Mouse (Mus musculus): ENCODE data around the gene Cars2.
"Not testable (repeated sequence)": the region's sequence is repeated elsewhere in the genome, so short reads cannot be mapped to it uniquely, and the experiment has no call there.

Gene Cars2

DNA sequence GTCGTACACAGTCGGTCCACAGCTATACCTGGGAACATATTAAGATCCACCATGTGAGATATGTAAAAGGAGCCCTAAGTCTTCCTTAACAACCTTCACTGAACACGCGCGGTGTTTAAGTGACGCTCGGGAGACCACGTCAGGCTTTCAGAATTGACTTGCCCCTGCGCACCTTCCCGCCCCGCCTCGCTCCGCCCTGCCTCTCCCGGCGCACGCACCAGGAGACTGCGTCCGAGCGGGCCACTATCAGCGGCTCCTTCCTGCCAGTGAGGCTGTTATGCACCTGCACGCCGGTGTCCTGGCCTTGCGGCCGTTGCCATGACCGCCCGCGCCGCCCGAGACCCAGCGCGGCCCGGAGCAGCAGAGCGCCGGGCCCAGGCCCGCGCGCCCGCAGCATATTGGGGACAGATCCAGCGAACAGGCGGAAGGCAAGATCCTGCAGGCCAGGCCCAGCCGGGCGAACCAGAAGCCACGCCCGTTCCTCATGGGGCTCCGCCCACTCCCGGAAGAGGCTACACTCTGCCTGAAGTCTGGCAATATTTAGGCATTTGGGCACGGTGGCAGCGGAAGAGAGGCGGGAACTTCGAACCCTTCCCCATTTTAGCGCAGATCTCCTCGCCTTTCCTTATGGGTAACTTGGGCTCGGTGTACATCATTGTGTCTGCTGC lies at the start of gene Cars2:
Cars2 (minus strand) TSS at position 503 of the 668 bp plus-strand sequence.
- DNase-seq (ENCODE audit: low read depth), result peak; percentile 82

DNA sequence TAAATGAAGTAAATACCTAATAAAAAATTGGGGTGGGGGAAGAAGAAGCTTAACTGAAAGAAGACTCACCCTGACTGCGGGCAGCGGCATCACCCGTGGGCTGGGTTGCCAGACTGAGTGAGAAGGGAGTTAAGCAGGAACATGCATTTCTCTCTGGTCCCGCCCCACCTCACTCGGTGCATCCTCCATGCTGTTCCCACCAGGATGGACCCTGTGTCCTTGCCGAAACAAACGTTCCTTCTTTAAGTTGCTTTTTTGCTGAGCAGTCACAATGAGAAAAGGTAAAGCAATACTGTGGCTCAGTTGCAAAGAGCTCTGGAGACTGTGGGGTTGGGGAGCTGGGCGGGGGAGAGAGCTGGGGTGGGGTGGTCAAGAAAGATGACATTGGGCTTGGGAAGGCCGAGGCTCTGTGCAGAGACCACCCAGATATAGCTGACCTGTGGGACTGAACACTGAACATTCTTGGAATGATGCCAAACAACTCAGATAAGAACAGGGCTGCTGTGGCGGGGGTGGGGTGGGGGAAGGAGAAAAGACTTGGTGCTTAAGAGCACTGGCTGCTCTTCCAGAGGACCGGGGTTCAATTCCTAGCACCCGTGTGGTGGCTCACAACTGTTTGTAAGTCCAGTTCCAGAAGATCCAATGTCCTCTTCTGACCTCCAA lies 42.8 kb upstream of the Cars2 start:
- no peak for DNase-seq (ENCODE audit: low read depth)

DNA sequence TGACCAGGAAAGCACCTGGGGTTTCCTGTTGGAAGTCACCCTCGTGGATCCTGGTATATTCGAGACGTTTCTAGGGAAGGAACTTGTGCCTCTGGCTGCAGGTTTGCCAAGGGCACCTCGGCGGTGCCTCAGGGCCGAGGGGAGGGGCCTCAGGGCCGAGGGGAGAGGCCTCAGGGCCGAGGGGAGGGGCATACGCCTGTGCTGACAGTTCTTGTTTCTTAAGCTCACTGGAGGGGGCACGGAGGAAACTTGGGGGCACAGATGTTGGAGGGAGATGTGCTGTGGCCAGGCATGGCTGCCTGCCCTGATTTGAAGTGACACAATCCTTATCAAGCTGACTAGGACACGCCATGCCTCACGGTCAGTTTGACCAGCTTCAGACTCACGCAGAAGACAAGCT lies 41.7 kb upstream of the Cars2 start:
- DNase-seq (ENCODE audit: low read depth), result peak; percentile 14

- no peak for DNase-seq (ENCODE audit: low read depth)
Measured at GRCm38 (mm10) chr8:11591837-11592236, 41.3 kb upstream of the Cars2 start.

GRCm38 (mm10) chr8:11586374-11586745 lies 35.8 kb upstream of the Cars2 start:
- no peak for DNase-seq (ENCODE audit: low read depth)

GRCm38 (mm10) chr8:11585513-11586373 lies 35.2 kb upstream of the Cars2 start:
- DNase-seq (ENCODE audit: low read depth), result no peak

DNA sequence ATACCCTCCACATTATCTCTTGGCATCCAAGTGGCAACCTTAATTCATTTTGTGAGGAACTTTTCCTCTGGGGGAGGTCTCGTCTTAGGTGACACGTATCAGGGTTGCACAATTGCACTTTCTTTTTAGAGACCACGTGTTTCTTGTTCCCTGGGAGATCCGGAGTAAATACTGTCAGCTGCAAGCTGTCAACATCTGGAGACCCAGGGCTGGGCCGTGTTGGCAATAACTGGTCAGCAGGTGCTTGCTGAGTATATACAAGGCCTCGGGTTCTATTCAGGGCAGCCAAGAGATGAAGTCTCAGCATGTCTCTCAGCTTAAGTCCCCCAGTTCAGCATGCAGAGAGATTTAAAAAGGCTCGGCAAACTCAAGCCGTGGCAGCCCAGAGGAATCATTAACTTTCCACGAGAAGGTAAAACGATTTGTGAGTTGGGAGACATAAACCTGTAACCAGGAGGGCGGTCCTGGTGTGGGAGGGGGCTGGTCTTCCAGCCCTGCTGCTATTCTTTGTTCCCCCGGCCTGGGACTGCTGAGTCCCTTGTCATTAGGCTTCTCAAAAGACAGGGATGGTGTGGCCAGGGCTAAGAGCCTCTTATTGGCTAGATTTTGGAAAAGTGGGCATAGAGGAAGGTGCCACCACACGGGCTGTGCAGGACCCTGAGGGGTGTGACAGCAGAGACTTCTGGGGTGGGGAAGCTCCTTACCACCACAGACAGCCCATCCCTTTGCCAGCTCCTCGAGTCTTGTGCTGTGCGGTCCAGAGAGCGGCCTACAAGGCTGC lies 25.2 kb upstream of the Cars2 start:
- no peak for DNase-seq (ENCODE audit: low read depth)

DNA sequence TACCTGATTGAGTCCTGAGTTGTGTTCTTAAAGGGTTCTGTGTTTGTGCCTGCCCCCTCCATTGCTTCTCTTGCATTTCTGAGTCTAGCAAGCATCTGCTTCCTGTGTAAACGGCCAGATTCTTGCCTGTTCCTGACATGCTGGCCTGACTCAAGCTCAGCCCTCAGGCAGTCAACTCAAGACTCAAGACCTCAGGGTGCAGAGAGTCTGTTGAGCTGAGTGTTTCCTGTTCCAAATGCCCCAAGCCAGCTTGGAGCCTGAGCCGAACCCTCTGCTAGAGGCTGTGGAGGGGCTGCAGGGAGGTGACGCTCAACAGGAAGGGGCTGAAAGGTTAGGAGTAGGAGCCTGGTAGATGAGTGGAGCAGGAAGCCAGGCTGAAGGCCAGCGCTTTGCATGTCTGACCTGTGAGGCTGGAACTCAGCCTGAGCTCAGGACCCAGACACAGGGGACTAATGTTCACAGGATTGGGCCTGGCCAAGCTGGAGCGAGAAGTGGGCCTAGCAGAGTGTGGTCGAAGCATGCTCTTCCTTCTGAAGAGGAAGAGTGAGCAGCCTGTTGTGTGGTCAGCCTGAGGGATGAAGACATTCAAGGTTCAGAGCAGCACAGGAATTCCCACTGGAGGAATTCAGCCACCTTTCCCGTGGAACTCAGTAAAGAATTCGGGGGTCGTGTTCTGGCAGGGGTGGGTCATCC lies 24.5 kb upstream of the Cars2 start:
- DNase-seq (ENCODE audit: low read depth), result no peak

GRCm38 (mm10) chr8:11572428-11572827 lies 21.8 kb upstream of the Cars2 start:
- DNase-seq (ENCODE audit: low read depth), result no peak

GRCm38 (mm10) chr8:11571950-11572349 lies 21.4 kb upstream of the Cars2 start:
- no peak for DNase-seq (ENCODE audit: low read depth)

DNA sequence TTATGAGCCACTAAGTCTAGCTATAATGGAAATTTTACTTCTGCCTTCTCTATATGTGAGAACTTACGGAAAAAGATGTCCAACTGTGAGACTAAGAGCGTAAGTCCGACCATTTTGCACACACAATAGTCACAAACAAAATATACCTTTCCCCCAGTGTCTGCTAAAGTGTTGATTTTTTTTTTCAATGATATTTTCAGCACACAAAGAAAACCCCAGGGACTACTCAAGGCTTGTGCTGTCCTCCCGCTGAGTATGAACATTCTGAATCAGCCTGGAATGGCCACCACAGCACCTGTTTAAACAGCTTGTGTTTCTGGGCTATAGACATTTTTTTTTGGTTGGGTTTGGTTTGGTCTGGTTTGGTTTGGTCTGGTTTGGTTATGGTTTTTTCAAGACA lies 20.2 kb upstream of the Cars2 start:
- no peak for DNase-seq (ENCODE audit: low read depth)

DNA sequence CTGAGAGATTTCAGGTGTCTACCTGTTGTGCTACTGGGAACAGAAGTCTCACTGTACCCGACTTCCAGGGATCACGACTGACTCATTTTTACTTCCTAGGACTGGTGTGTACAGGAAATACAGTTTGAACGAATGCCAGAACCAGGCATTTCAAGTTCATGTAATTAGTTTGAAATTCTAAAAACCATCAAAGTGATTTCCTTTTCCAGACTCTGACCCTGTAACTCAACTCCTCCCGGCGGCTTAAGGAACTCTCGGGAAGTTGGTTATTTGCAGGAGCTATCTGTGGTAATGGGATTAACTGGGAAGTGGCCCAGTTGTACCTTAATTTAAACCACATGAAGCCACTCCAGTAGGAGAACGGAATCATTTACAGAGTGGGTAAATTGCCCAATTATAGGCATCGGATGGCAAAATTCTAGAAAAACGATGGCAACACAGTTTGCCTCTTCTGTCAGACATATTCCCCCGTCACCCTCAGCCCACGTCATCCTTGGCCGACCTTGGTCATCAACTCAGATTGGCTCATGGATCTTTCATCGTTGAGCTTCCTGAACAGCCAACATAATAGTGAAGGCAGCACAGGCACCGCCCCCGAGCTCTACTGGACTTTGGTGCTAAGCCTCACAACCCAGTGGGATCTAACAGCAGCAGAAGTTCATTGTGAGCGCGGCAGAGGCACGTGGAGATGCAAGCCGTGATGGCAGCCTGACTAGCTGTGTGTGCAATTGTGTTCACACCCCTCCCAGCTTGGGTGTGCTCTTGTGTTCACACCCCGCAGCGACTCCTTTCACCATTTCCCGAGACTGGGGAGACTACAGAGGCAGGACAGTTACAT lies 18.9 kb upstream of the Cars2 start:
- no peak for DNase-seq (ENCODE audit: low read depth)

DNA sequence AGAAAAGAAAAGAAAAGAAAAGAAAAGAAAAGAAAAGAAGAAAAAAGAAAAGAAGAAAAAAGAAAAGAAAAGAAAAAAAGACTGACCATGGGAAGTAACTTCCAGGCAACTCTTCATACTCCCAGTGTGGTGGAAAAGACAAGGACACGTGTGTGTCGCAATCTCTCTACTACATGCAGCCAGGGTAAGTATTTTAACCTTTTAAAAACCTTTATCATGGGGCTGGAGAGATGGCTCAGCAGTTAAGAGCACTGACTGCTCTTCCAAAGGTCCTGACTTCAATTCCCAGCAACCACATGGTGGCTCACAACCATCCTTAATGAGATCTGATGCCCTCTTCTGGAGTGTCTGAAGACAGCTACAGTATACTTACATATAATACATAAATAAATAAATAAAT lies 17.6 kb upstream of the Cars2 start:
- DNase-seq (ENCODE audit: low read depth), result not testable (repeated sequence)

- DNase-seq (ENCODE audit: low read depth), result no peak
Measured at GRCm38 (mm10) chr8:11564721-11565120, 14.1 kb upstream of the Cars2 start.

DNA sequence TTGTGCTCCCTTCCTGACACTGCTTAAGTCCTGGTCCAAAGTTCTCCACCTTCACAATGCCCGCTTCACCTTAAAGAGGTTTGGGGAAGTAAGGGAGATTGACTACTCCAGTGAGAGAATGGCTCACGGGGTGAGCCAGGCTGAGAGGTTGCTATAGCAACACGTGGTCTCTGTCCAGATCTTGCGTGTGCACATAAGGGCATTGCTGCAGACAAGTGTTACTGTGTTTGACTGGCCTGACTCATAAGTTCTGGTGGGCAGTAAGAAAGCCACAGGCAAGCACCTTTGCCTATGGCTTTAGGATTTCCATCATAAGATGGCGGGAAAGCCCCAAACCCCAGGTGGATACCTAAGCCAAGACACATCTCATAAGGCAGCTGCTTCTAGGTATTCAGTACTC lies 13.7 kb upstream of the Cars2 start:
- no peak for DNase-seq (ENCODE audit: low read depth)

DNA sequence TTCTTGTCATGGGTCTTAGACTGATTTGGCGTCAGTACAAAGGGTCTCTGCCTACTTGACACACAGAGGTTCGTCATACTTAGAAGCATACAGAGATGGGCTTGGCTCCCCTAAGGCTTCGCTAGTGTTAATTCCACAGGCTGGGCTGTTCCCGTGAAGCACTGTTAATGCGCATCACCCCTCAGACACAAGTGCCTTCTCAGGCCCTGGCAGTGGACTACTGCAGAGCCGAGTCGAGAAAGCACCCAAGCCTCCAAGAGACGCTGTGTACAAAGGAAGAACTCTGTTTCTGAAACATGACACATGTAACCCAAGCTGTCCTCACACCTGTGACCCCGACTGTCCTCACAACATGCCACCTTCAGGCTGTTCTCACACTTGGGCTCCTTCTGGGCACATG lies 9.6 kb upstream of the Cars2 start:
- no peak for DNase-seq (ENCODE audit: low read depth)

DNA sequence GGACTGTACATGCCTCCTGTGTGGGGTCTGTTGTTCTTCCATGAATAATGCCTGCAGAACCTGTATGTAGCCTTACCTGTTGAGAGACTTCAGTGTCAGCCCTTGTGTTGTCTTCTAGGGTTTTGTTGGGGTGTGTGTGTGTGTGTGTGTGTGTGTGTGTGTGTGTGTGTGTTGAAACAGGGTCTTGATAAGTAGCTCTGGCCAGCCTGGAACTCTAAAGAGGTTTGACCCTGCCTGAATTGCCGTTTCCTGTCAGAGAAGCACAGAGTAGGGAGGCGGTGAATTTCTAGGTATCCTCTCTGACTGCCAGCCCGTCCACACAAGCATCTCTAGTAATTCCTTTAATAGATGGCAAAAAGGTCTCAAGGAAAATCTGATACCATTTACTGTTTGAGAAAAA lies 8.9 kb upstream of the Cars2 start:
- no peak for DNase-seq (ENCODE audit: low read depth)

DNA sequence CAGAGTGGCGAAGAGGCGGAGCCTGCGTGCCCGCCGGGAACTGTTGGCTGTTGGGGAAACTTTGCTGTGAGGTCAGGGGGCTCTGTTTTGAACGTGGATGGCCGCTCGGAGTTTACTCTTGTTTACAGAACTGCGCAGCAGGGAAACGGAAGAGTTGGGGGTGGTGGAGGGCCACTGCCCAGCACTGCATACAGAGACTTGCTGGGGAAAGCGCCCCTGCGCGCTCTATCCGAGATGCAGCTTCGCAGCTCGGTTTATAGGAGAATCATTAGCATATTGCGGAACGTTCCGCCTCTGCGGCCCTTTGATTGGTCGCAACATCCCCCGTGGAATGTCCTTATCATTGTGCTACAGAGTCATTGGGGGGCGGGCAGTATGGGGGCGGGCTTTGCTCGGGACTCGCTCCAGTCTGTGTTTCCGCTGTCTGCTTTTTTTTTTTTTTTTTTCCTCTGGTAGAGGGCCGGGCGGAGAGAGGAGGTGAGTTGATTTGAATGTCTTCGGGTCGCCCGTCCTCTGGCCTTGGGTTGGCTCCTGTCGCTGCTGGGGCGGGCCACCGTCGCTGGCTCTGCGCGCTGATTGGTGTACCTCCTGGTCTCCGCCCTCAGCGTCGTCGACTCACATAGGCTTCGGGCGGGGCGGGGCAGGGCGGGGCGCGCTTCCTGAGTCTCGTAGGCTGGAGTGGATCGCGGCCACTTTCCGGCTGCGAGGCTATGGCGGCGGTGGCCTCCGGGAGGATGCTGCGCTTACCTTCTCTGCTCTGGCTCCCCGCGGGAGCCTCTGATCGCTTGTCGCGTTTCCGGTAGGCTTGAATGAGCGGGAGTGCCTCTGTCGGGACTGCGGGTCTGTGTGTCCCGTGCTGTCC lies 7.4 kb upstream of the Cars2 start:
- peak; percentile 93 for DNase-seq (ENCODE audit: low read depth)

DNA sequence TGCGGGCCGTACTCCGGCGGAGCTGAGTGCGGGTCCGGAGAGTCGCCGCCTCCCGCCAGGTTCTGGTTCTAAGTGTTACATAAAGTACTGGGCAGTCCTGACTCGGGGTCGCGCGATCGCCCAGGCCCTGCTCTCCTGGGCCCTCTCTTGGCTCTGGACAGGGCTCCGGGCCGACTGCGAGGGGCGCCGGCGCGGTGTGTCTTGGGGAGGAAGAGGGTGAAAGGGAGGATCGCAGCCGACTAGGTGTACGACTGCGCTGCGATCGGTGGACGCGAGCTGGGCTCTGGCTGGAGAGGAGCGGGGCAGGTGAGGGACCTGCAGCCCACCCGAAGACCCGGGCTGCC lies 6.8 kb upstream of the Cars2 start:
- DNase-seq (ENCODE audit: low read depth), result no peak
